Mouse (Mus musculus) ES-E14 (cell line): ENCODE results near the gene Adamts20. TPM values are rescaled to one million over a fixed set of nuclear protein-coding genes. Genes with fewer than 3 reads are reported as not detected.

ENCODE experiments used
- DNase-seq: peaks from one replicate; pipeline ENCODE4 v3.0.0-alpha.2; 2013; ENCODE audit warnings: low read depth, low spot score
- H3K27ac ChIP-seq: 2 replicates; pipeline ENCODE4 v1.5.1; 2012; ENCODE audit warnings: low read depth, mild to moderate bottlenecking, low read length, moderate library complexity, mixed read lengths; ENCODE audit not compliant: poor library complexity, insufficient read depth, severe bottlenecking
- H3K36me3 ChIP-seq: 2 replicates; pipeline ENCODE4 v1.6.1; 2012; ENCODE audit warnings: mild to moderate bottlenecking, low read length, moderate library complexity, mixed read lengths; ENCODE audit not compliant: control insufficient read depth, poor library complexity, insufficient read depth, severe bottlenecking
- H3K4me1 ChIP-seq, 2 experiments: fragments of 150-350 bp in 1 of 2; sonication (generic) in 1 of 2; 2 replicates each; pipeline ENCODE4 v1.6.1; 2012; ENCODE audit warnings: low read length in 2 of 2, mild to moderate bottlenecking in 1 of 2, mixed read lengths in 1 of 2; ENCODE audit not compliant: control insufficient read depth in 2 of 2, insufficient read depth in 2 of 2, poor library complexity in 1 of 2
- H3K4me3 ChIP-seq, 2 experiments: fragments of 150-350 bp in 1 of 2; sonication (generic) in 1 of 2; 2 replicates each; pipeline ENCODE4 v1.5.1; 2012; ENCODE audit warnings: low read length in 2 of 2, low read depth in 1 of 2, mild to moderate bottlenecking in 1 of 2, mixed read lengths in 1 of 2; ENCODE audit not compliant: insufficient read depth in 1 of 2, poor library complexity in 1 of 2, severe bottlenecking in 1 of 2
- H3K9ac ChIP-seq: 2 replicates; pipeline ENCODE4 v1.6.1; 2012; ENCODE audit warnings: low read depth, mild to moderate bottlenecking, low read length, mixed read lengths; ENCODE audit not compliant: poor library complexity, insufficient read depth, severe bottlenecking
- H3K9me3 ChIP-seq: fragments of 150-350 bp; sonication (generic); 2 replicates; pipeline ENCODE4 v1.6.1; 2012; ENCODE audit warnings: low read depth, mild to moderate bottlenecking, low read length; ENCODE audit not compliant: control insufficient read depth, insufficient read depth
- CHD2 ChIP-seq: IDR thresholded peaks from 2 replicates; pipeline ENCODE4 v1.6.1; 2014; ENCODE audit warnings: mild to moderate bottlenecking, low read depth, low read length, inconsistent platforms
- HCFC1 ChIP-seq: IDR thresholded peaks from 2 replicates; pipeline ENCODE4 v1.6.1; 2012; ENCODE audit warnings: low read length, inconsistent platforms, borderline replicate concordance; ENCODE audit not compliant: insufficient read depth
- MAFK ChIP-seq: IDR thresholded peaks from 2 replicates; pipeline ENCODE4 v1.6.1; 2014; ENCODE audit warnings: mild to moderate bottlenecking, low read depth, low read length, inconsistent platforms; ENCODE audit not compliant: insufficient read depth
- ZC3H11A ChIP-seq: IDR thresholded peaks from 2 replicates; pipeline ENCODE4 v1.6.1; 2012; ENCODE audit warnings: low read depth, mild to moderate bottlenecking, inconsistent platforms, low read length, borderline replicate concordance
- ZNF384 ChIP-seq: IDR thresholded peaks from 2 replicates; pipeline ENCODE4 v1.6.1; 2012; ENCODE audit warnings: low read depth, low read length, inconsistent platforms
- in situ Hi-C, 2 experiments: fragments of 600-800 bp; cut with MboI; formaldehyde crosslinking; loops; one replicate each; pipeline ENCODE4 v1.15.1; 2025; ENCODE audit warnings: low sequenced_read_pairs in 2 of 2, inconsistent platforms in 1 of 2; ENCODE audit not compliant: unreplicated experiment in 2 of 2
- total RNA-seq: library from RNA; depleted of rRNA; stranded (reverse); fragments of 300-350 nt; gene quantifications from 2 replicates; pipeline ENCODE4 v1.2.3, GENCODE M21; 2012

Adamts20 gene
- total RNA-seq, 1 experiment = 0.80 TPM

DNA sequence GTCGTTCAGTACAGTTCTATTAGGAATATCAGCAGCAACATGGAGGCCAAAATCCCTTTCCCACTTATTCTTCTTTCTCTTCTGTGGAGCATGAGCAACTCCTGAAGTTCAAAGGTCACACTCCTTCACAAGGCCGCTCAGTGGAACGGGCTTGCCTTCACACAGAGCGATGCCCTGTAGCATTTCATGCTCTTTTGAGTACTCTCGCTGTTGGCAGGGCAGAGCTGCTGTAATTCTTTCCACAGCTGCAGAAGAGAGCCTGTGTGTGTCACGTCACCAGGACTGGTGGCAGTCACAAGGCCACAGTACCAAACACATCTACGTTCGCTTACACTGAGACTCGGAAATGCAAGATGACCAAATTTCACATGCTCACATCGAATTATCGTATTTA lies 21.2 kb downstream of the Adamts20 start:
- H3K36me3 ChIP-seq = no peaks in the 10 kb centered on the region
- no peaks in the 10 kb centered on the region for H3K9me3 ChIP-seq
- no peak overlapping the region for H3K4me3 ChIP-seq
- TF ChIP-seq ZC3H11A (no peak), MAFK (no peak), CHD2 (no peak), ZNF384 (no peak), HCFC1 (no peak)
- H3K27ac ChIP-seq = no peak overlapping the region
- 0 out of 4 replicates have a peak, but pooled peaks cover 0 to 2% of the 10 kb centered on the region in 2 experiments for H3K4me1 ChIP-seq
- in situ Hi-C loops = no loop called here
- no peak for DNase-seq
- H3K9ac ChIP-seq = no peak overlapping the region

DNA sequence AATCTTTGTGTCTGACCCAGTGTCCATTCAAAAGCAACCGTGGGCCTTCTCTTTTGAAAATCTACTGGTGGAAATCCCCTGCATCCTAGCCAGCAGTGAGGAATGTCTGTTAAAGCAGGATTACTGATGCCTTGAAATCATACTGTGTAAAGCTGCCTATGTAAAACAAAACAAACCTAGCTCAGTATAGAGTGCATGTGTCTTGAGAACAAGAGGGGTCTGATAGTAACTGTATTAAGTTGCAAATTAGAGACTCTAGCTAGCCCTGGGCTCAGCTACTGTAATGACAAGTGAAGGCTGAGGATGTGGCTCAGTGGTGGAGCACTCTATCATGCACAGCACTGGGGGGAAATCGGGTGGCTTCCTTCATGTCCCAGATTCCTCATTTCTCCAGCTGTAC lies 22.2 kb downstream of the Adamts20 start:
- no peak for TF ChIP-seq CHD2
- no peak for TF ChIP-seq ZC3H11A
- no peak for TF ChIP-seq HCFC1
- TF ChIP-seq ZNF384 = no peak
- no peak for TF ChIP-seq MAFK
- no peak overlapping the region for H3K4me3 ChIP-seq
- no peak for DNase-seq
- in situ Hi-C loops = no loop called here
- no peak overlapping the region for H3K27ac ChIP-seq
- no peaks in the 10 kb centered on the region for H3K36me3 ChIP-seq
- no peak overlapping the region for H3K9ac ChIP-seq
- no peaks in the 10 kb centered on the region for H3K9me3 ChIP-seq
- H3K4me1 ChIP-seq = 0 out of 4 replicates have a peak, but pooled peaks cover 0 to 2% of the 10 kb centered on the region in 2 experiments

DNA sequence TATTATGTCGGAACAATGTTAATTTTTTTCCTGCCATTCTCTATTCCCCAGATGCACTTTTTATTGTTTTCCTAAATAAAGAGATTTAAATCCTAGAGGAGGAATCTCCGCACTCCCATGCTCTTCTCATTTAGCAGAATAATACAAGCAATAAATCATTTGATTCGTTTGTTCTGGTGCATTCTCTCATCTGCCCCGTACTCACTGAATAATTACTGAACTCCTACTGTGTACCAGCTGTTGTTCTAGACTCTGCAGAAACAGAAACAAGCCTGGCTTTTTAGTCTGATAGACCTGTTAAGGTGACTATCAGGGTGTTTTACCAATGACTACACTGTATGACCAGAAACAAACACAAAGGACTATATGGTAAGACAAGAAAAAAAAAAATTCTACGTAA lies 29.7 kb downstream of the Adamts20 start:
- in situ Hi-C loops = no loop called here
- Histone ChIP-seq H3K4me1 (no peaks in the 10 kb centered on the region), H3K9me3 (no peaks in the 10 kb centered on the region), H3K36me3 (no peaks in the 10 kb centered on the region), H3K27ac (no peak overlapping the region), H3K9ac (no peak overlapping the region), H3K4me3 (no peak overlapping the region)
- DNase-seq = no peak
- TF ChIP-seq HCFC1 (no peak), ZNF384 (no peak), CHD2 (no peak), MAFK (no peak), ZC3H11A (no peak)

DNA sequence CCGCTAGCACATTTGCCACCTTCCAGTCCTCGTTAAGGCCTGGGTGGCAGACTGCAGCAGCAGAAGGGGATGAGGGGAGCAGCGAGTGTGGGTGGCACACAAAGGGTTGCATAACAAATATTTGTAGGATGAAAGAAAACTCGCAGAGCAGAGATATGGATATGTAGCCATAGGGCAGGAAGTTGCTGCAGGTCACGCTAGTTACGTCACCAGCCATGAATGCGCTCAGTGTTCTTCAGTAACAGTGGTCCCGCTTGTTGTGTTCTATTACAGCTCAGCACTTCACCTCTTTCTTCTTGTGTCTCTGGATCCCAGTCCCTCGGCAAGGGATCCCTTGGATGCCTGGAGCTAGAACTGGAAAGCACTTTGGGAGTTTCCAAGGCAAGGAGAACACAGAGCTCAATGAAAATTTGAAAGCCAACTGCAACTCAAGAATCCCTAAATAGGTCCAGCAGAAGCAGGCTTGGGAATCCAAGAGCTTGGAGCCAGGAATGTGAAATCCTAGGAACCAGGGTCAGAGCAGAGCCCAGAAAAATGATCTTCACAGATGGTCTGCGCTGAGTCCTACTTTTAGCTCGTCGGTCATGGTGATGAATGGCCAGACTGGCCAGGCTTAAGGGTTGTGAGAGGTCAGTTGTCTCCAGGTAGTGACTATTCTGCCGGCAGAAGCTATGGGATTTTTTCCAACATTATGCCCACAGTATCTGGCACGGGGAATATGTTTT lies 34.4 kb downstream of the Adamts20 start:
- no peaks in the 10 kb centered on the region for H3K9me3 ChIP-seq
- H3K4me3 ChIP-seq = no peak overlapping the region
- no peak for DNase-seq
- no peak overlapping the region for H3K9ac ChIP-seq
- H3K4me1 ChIP-seq = no peaks in the 10 kb centered on the region
- in situ Hi-C loops = no loop called here
- no peak for TF ChIP-seq HCFC1
- no peak for TF ChIP-seq ZNF384
- TF ChIP-seq ZC3H11A = no peak
- TF ChIP-seq MAFK = no peak
- TF ChIP-seq CHD2 = no peak
- H3K36me3 ChIP-seq = no peaks in the 10 kb centered on the region
- H3K27ac ChIP-seq = no peak overlapping the region

DNA sequence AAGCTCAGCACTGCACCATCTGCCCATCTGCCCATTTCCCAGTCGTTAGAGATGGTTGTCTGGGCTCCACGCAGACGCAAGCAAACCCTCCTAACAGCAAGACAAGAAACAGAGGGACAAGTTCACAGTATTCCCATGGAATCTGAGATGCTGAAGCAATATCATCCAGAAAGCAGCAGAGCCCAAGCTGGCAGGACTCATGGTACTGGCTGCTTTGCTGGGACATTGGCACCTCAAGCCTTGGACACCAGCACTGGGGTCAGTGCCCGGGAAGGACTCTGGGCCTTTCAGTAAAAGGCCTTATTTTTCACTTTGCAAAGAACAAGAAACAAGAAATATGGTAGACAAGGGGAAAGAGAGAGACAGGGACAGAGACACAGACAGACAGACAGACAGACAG lies 36.5 kb downstream of the Adamts20 start:
- no peaks in the 10 kb centered on the region for H3K4me1 ChIP-seq
- DNase-seq = no peak
- no peak overlapping the region for H3K9ac ChIP-seq
- H3K4me3 ChIP-seq = no peak overlapping the region
- in situ Hi-C loops = no loop called here
- no peaks in the 10 kb centered on the region for H3K36me3 ChIP-seq
- no peak overlapping the region for H3K27ac ChIP-seq
- no peaks in the 10 kb centered on the region for H3K9me3 ChIP-seq
- no peak for TF ChIP-seq ZC3H11A
- no peak for TF ChIP-seq HCFC1
- no peak for TF ChIP-seq MAFK
- TF ChIP-seq ZNF384 = no peak
- TF ChIP-seq CHD2 = no peak
